Mouse (Mus musculus) heart, embryonic 14.5 days (tissue): ENCODE results near the gene Slc12a3. TPM values are rescaled to one million over a fixed set of nuclear protein-coding genes. Genes with fewer than 3 reads are reported as not detected.

Experiments
- ATAC-seq: fragments of 200-750 bp; cut with Nextera tagmentation; 2 replicates; pipeline ENCODE4 v1.8.0; 2017; ENCODE audit warnings: low read depth, moderate TSS enrichment; ENCODE audit not compliant: insufficient number of reproducible peaks, insufficient read depth, low FRiP score
- H3K27ac ChIP-seq, 2 experiments: fragments of 200-500 bp in 1 of 2; fragments of 300-500 bp in 1 of 2; sonication (generic) in 1 of 2; replicated peaks in 1 of 2; 2 replicates each; pipeline ENCODE4 v1.5.1; 2012 to 2014; ENCODE audit warnings: low read depth in 2 of 2, low read length in 2 of 2, control low read depth in 1 of 2, mild to moderate bottlenecking in 1 of 2, mixed read lengths in 1 of 2; ENCODE audit not compliant: control insufficient read depth in 1 of 2, insufficient read depth in 1 of 2
- H3K27me3 ChIP-seq: fragments of 300-500 bp; sonication (generic); 2 replicates; pipeline ENCODE4 v1.6.1; 2014; ENCODE audit warnings: mild to moderate bottlenecking, low read length, control low read depth; ENCODE audit not compliant: control insufficient read depth, insufficient read depth
- H3K36me3 ChIP-seq: fragments of 300-500 bp; sonication (generic); 2 replicates; pipeline ENCODE4 v1.6.1; 2014; ENCODE audit warnings: mild to moderate bottlenecking, control low read depth, low read length, mixed read lengths; ENCODE audit not compliant: control insufficient read depth, insufficient read depth
- H3K4me1 ChIP-seq, 2 experiments: fragments of 200-500 bp in 1 of 2; fragments of 300-500 bp in 1 of 2; sonication (generic) in 1 of 2; 2 replicates each; pipeline ENCODE4 v1.6.1; 2012 to 2014; ENCODE audit warnings: low read length in 2 of 2, control low read depth in 1 of 2, mixed read lengths in 1 of 2; ENCODE audit not compliant: control insufficient read depth in 2 of 2, insufficient read depth in 2 of 2
- H3K4me2 ChIP-seq: fragments of 300-500 bp; sonication (generic); 2 replicates; pipeline ENCODE4 v1.6.1; 2014; ENCODE audit warnings: mild to moderate bottlenecking, low read length
- H3K4me3 ChIP-seq, 2 experiments: fragments of 200-500 bp in 1 of 2; fragments of 300-500 bp in 1 of 2; sonication (generic) in 1 of 2; 2 replicates each; pipeline ENCODE4 v1.5.1; 2012 to 2014; ENCODE audit warnings: low read length in 2 of 2, mild to moderate bottlenecking in 2 of 2, control low read depth in 1 of 2, low read depth in 1 of 2, moderate library complexity in 1 of 2; ENCODE audit not compliant: control insufficient read depth in 1 of 2, insufficient read depth in 1 of 2
- H3K9ac ChIP-seq: fragments of 300-500 bp; sonication (generic); 2 replicates; pipeline ENCODE4 v1.6.1; 2014; ENCODE audit warnings: mild to moderate bottlenecking, low read length
- H3K9me3 ChIP-seq: fragments of 300-500 bp; sonication (generic); 2 replicates; pipeline ENCODE4 v1.6.1; 2016; ENCODE audit warnings: low read length, control low read depth; ENCODE audit not compliant: control insufficient read depth
- WGBS: fragments of 180-500 bp; shearing (Covaris S2); extraction: QIAGEN DNeasy Blood & Tissue Kit; methylation state at CpG from one replicate; pipeline ENCODE4 v1.1.7; 2014; 5-methylcytosine and 5-hydroxymethylcytosine counted together
- polyA plus RNA-seq: library from polyadenylated mRNA; unstranded; fragments of >200 nt; fragmentation: Nextera tagmentation; extraction: Ambion mirVana; gene quantifications from 2 replicates; pipeline ENCODE4 v1.2.1, GENCODE M21; 2014

Gene Slc12a3
- polyA plus RNA-seq, 1 experiment from 2014 or later = not detected

GRCm38 (mm10) chr8:94375551-94375991 is 46.6 kb downstream of the Slc12a3 start:
- 0 out of 4 replicates have a peak overlapping the region, but pooled peaks of 1 of the 2 experiments have one; percentile 17 for H3K27ac ChIP-seq
- WGBS = 10% methylated on average over 3 of the region's 3 CpGs

GRCm38 (mm10) chr8:94376176-94376575 is 47.2 kb downstream of the Slc12a3 start:
- Histone ChIP-seq H3K4me3 (no peak overlapping the region), H3K4me1 (peaks cover 10 to 24% of the 10 kb centered on the region in 2 experiments), H3K27ac (0 out of 4 replicates have a peak overlapping the region, but pooled peaks of 1 of the 2 experiments have one; percentile 17), H3K36me3 (no peaks in the 10 kb centered on the region), H3K9me3 (no peaks in the 10 kb centered on the region), H3K27me3 (no peaks in the 10 kb centered on the region), H3K4me2 (no peak overlapping the region), H3K9ac (no peak overlapping the region)
- WGBS = 87% methylated on average over 3 of the region's 3 CpGs
- no peak for ATAC-seq

More at GRCm38 (mm10) chr8:94375551-94375991, 46.6 kb downstream of the Slc12a3 start:
- Histone ChIP-seq H3K27me3 (no peaks in the 10 kb centered on the region), H3K9me3 (no peaks in the 10 kb centered on the region), H3K4me3 (no peak overlapping the region), H3K9ac (no peak overlapping the region), H3K4me1 (peaks cover 10 to 24% of the 10 kb centered on the region in 2 experiments), H3K4me2 (no peak overlapping the region), H3K36me3 (no peaks in the 10 kb centered on the region)
- peak; percentile 58; the same call in 1 of the 2 replicates for ATAC-seq

GRCm38 (mm10) chr8:94376580-94376979 is 47.6 kb downstream of the Slc12a3 start:
- Histone ChIP-seq H3K27ac (no peak overlapping the region), H3K4me3 (no peak overlapping the region), H3K36me3 (no peaks in the 10 kb centered on the region), H3K27me3 (no peaks in the 10 kb centered on the region), H3K9ac (no peak overlapping the region), H3K4me1 (peaks cover 10 to 24% of the 10 kb centered on the region in 2 experiments), H3K4me2 (no peak overlapping the region), H3K9me3 (no peaks in the 10 kb centered on the region)
- ATAC-seq = no peak
- 85% methylated on average over 2 of the region's 2 CpGs for WGBS

- no peaks in the 10 kb centered on the region for H3K27me3 ChIP-seq
- no peak for ATAC-seq
- no peaks in the 10 kb centered on the region for H3K36me3 ChIP-seq
- no peak overlapping the region for H3K4me3 ChIP-seq
- H3K4me1 ChIP-seq = peaks cover 10 to 24% of the 10 kb centered on the region in 2 experiments
- no peak overlapping the region for H3K27ac ChIP-seq
- H3K9ac ChIP-seq = no peak overlapping the region
- 88% methylated on average over 4 of the region's 4 CpGs for WGBS
- no peak overlapping the region for H3K4me2 ChIP-seq
- no peaks in the 10 kb centered on the region for H3K9me3 ChIP-seq
These were observed 48.0 kb downstream of the Slc12a3 start for GRCm38 (mm10) chr8:94377031-94377430.

- ATAC-seq = no peak
- 49% methylated on average over 11 of the region's 11 CpGs for WGBS
- no peaks in the 10 kb centered on the region for H3K9me3 ChIP-seq
- H3K27ac ChIP-seq = 0 out of 4 replicates have a peak overlapping the region, but pooled peaks of 1 of the 2 experiments have one; percentile 8
- H3K27me3 ChIP-seq = no peaks in the 10 kb centered on the region
- no peaks in the 10 kb centered on the region for H3K36me3 ChIP-seq
- H3K4me3 ChIP-seq = no peak overlapping the region
- H3K4me1 ChIP-seq = peaks cover 10 to 24% of the 10 kb centered on the region in 2 experiments
- H3K4me2 ChIP-seq = no peak overlapping the region
- H3K9ac ChIP-seq = no peak overlapping the region
These were observed 48.8 kb downstream of the Slc12a3 start for GRCm38 (mm10) chr8:94377714-94378205.

DNA sequence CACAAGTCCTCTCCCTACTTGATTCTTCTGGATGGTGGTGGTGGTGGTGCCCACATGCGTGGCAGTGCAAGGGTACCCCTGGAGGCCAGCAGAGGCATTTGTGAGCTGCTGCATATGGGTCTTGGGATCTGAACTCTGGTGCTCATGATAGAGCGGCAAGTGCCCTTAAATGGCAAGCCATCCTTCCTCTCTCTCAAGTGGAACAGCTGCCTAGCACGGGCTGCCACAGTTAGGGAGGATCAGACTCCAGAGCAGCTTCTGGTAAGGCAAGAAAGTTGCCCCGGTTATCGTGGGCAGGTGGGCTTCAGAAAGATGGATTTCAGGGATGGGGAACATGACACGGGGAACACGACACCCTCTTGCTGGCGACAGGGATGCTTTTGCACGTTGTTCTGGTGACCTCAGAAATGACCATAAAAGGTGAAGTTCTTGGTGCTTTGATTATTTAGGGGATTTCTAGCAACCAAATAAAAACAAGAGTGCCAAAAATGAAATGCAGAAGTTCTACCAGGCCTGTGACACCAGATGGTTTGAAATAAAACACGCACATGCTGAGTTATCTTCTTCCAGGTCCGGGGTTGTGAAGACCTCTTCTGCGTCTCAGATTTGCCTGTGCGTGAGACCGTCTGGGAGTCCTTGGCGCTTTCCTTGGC is 49.9 kb downstream of the Slc12a3 start:
- ATAC-seq = no peak
- Histone ChIP-seq H3K36me3 (no peaks in the 10 kb centered on the region), H3K4me1 (peaks cover 10 to 24% of the 10 kb centered on the region in 2 experiments), H3K4me3 (no peak overlapping the region), H3K4me2 (no peak overlapping the region), H3K9ac (no peak overlapping the region), H3K27me3 (no peaks in the 10 kb centered on the region), H3K27ac (no peak overlapping the region), H3K9me3 (no peaks in the 10 kb centered on the region)
- WGBS = 63% methylated on average over 15 of the region's 15 CpGs

DNA sequence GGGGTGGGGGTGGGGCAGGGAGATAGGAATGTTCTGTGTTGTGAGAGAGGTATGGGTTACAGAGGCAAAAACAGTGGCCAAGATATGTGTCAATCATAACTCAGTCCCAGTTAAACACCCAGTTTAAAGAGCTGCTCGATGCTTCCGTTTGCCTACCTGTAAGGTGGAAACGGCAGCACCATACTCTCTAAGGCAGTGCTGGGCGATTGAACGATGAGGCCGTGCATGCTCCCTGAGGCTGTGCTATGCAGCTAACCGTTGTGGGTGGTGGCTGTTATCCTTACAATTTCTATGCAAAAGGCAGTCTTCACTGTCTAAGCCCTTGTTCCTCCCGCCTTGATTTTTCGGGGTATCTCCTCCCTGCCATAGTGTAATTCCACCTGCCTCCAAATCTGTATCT is 50.7 kb downstream of the Slc12a3 start:
- H3K4me1 ChIP-seq = peaks cover 10 to 24% of the 10 kb centered on the region in 2 experiments
- H3K4me3 ChIP-seq = no peak overlapping the region
- no peaks in the 10 kb centered on the region for H3K27me3 ChIP-seq
- H3K36me3 ChIP-seq = no peaks in the 10 kb centered on the region
- H3K27ac ChIP-seq = no peak overlapping the region
- no peak for ATAC-seq
- no peaks in the 10 kb centered on the region for H3K9me3 ChIP-seq
- 92% methylated on average over 9 of the region's 9 CpGs for WGBS
- no peak overlapping the region for H3K4me2 ChIP-seq
- no peak overlapping the region for H3K9ac ChIP-seq
